Mouse (Mus musculus): ENCODE data around the gene Fcrlb. TPM values are rescaled to one million over a fixed set of nuclear protein-coding genes. Genes with fewer than 3 reads are reported as not detected.

Gene Fcrlb
- polyA plus RNA-seq, 1 experiment from 2014 or later, result 0.32 TPM

DNA sequence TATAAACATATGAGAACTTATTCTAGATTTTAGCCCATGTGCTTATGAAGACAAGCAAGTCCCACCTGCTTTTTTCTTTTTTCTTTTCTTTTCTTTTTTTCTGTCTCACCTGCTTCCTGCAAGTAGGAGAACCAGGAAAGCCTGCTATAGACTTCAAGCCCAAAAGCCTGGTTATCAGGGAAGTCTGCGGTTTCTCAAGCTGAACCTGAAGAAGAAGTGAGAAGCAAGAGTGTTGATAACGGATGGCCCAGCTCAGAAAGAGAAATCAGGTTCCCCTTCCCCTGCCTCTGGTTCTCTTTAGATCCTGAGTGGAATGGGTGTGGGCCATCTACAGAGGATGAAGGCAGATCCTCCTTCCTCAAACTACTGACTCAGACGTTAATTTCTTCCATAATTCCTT, 19.3 kb upstream of the Fcrlb start:
- ATAC-seq (replicated peaks; ENCODE audit: low FRiP score, low read depth), result no peak
- Histone ChIP-seq H3K27me3 (ENCODE audit: insufficient read depth, low read length) (no peaks in the 10 kb centered on the region), H3K9me3 (replicated peaks; ENCODE audit: low read length) (no peaks in the 10 kb centered on the region), H3K9ac (ENCODE audit: low read depth, low read length) (no peak overlapping the region), H3K4me2 (ENCODE audit: low read length) (no peak overlapping the region), H3K4me3 (replicated peaks; ENCODE audit: low read depth, low read length) (no peak overlapping the region), H3K27ac (no peak overlapping the region), H3K36me3 (ENCODE audit: insufficient read depth, low read length) (no peaks in the 10 kb centered on the region), H3K4me1 (replicated peaks; ENCODE audit: insufficient read depth, low read length) (no peaks in the 10 kb centered on the region)
- no peak for DNase-seq (ENCODE audit: low spot score)
- WGBS, result 83% methylated on average over 3 of the region's 3 CpGs
- TF ChIP-seq CTCF (IDR thresholded peaks at IDR 0.05; ENCODE audit: low read depth), result no peak

DNA sequence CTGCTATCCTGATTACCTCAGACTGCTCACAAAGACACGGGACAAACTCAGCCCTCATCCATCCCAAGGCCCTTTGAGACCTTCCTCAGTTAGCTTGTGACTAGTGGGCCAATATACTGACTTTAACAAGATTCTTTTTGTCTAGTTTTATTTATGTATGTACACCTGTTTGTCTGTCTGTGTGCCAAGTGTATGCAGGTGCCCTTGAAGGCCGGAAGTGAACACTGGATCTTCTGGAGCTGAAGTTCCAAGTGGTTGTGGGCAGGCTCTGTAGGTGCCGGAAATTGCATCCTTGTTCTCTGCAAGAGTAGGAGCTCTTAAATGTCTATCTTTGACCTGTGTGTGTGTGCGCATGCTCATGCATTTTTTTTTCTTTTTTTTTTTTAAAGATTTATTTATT, 16.5 kb upstream of the Fcrlb start:
- no peaks in the 10 kb centered on the region for H3K9me3 ChIP-seq (replicated peaks; ENCODE audit: low read length)
- no peak overlapping the region for H3K4me2 ChIP-seq (ENCODE audit: low read length)
- no peak overlapping the region for H3K27ac ChIP-seq
- no peak for DNase-seq (ENCODE audit: low spot score)
- WGBS, result 84% methylated on average over 4 of the region's 4 CpGs
- H3K27me3 ChIP-seq (ENCODE audit: insufficient read depth, low read length), result no peaks in the 10 kb centered on the region
- H3K36me3 ChIP-seq (ENCODE audit: insufficient read depth, low read length), result no peaks in the 10 kb centered on the region
- H3K4me3 ChIP-seq (replicated peaks; ENCODE audit: low read depth, low read length), result no peak overlapping the region
- TF ChIP-seq CTCF (IDR thresholded peaks at IDR 0.05; ENCODE audit: low read depth), result no peak
- ATAC-seq (replicated peaks; ENCODE audit: low FRiP score, low read depth), result no peak
- H3K9ac ChIP-seq (ENCODE audit: low read depth, low read length), result no peak overlapping the region
- H3K4me1 ChIP-seq (replicated peaks; ENCODE audit: insufficient read depth, low read length), result no peaks in the 10 kb centered on the region

DNA sequence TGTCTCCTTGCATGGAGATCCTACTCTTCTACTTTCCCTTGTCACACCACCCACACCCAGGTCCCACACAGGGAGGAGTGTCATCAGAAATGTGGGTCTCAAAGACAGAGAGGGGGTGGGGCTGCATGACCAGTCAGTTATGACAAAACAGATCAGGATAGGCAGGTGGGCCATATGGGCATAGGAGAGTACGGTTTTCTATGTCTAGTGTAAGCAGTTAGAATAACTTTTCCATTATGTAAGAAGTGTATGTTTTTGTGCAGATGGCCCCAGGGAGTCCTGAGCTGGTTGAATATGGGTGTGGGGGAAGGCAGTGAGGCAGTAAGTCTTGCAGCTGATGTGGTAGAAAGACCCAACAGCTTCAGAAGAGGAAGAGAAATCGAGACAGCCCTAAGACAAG, 15.7 kb upstream of the Fcrlb start:
- H3K4me2 ChIP-seq (ENCODE audit: low read length), result no peak overlapping the region
- WGBS, result 74% methylated on average over 2 of the region's 2 CpGs
- H3K27ac ChIP-seq, result no peak overlapping the region

DNA sequence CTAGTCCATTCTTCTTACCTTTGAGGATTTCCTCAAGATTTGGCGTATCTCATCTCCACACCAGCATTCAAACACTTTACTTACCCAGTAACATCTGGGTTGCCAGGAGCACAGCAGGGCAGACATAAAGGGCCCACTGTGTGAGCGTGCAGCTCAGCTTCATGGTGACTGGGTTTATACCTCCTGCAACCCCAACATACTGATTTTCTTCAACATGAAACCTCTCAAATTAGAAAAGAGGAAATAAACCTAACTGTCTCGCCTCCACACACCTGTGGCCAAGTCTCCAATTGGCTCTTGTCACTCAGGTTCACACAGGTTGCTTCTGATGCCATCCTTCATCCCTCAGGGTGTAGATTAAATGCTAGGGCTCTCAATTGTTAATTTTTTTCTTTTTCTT, 14.6 kb upstream of the Fcrlb start, which contains the start of gene Fcrla:
Gene Fcrla (minus strand): TSS at position 206 of the 400 bp plus-strand sequence.
- Histone ChIP-seq H3K4me3 (replicated peaks; ENCODE audit: low read depth, low read length) (no peak within 1 kb of the TSS), H3K27me3 (ENCODE audit: insufficient read depth, low read length) (no peaks in the 10 kb centered on the region), H3K9me3 (replicated peaks; ENCODE audit: low read length) (no peaks in the 10 kb centered on the region), H3K27ac (no peak within 1 kb of the TSS), H3K36me3 (ENCODE audit: insufficient read depth, low read length) (no peaks in the 10 kb centered on the region), H3K9ac (ENCODE audit: low read depth, low read length) (no peak within 1 kb of the TSS), H3K4me2 (ENCODE audit: low read length) (no peak within 1 kb of the TSS), H3K4me1 (replicated peaks; ENCODE audit: insufficient read depth, low read length) (no peaks in the 10 kb centered on the region)
- no peak for ATAC-seq (replicated peaks; ENCODE audit: low FRiP score, low read depth)
- no peak for TF ChIP-seq CTCF (IDR thresholded peaks at IDR 0.05; ENCODE audit: low read depth)
- 83% methylated on average over 3 of the region's 3 CpGs for WGBS
- no peak for DNase-seq (ENCODE audit: low spot score)

More for the DNA sequence above, 15.7 kb upstream of the Fcrlb start:
- Histone ChIP-seq H3K27me3 (ENCODE audit: insufficient read depth, low read length) (no peaks in the 10 kb centered on the region), H3K9ac (ENCODE audit: low read depth, low read length) (no peak overlapping the region), H3K4me1 (replicated peaks; ENCODE audit: insufficient read depth, low read length) (no peaks in the 10 kb centered on the region), H3K4me3 (replicated peaks; ENCODE audit: low read depth, low read length) (no peak overlapping the region), H3K9me3 (replicated peaks; ENCODE audit: low read length) (no peaks in the 10 kb centered on the region), H3K36me3 (ENCODE audit: insufficient read depth, low read length) (no peaks in the 10 kb centered on the region)
- ATAC-seq (replicated peaks; ENCODE audit: low FRiP score, low read depth), result no peak
- no peak for DNase-seq (ENCODE audit: low spot score)
- TF ChIP-seq CTCF (IDR thresholded peaks at IDR 0.05; ENCODE audit: low read depth), result no peak

DNA sequence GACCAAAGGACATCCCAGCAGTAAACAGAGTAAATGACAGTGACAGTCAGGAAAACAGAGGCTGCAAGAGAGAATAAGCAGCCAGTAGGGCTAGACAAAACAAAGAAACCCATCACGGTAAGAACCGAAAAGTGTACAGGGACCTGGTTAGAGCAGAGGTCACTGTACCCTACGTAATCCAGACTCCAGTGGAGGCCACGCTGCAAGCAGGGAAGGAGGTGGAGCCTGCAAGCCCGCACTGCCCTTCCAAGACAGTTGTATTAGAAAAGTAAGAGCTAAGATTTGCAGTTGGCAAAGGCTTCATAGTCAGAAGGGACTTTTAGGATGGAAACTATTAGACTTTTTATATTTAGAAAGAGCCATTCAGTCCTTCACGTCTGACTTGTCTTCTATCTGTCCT, 14.2 kb upstream of the Fcrlb start:
- no peak overlapping the region for H3K9ac ChIP-seq (ENCODE audit: low read depth, low read length)
- DNase-seq (ENCODE audit: low spot score), result no peak
- no peaks in the 10 kb centered on the region for H3K9me3 ChIP-seq (replicated peaks; ENCODE audit: low read length)
- no peak overlapping the region for H3K4me3 ChIP-seq (replicated peaks; ENCODE audit: low read depth, low read length)
- ATAC-seq (replicated peaks; ENCODE audit: low FRiP score, low read depth), result no peak
- no peaks in the 10 kb centered on the region for H3K36me3 ChIP-seq (ENCODE audit: insufficient read depth, low read length)
- no peak overlapping the region for H3K4me2 ChIP-seq (ENCODE audit: low read length)
- no peak overlapping the region for H3K27ac ChIP-seq
- H3K27me3 ChIP-seq (ENCODE audit: insufficient read depth, low read length), result no peaks in the 10 kb centered on the region
- no peak for TF ChIP-seq CTCF (IDR thresholded peaks at IDR 0.05; ENCODE audit: low read depth)
- no peaks in the 10 kb centered on the region for H3K4me1 ChIP-seq (replicated peaks; ENCODE audit: insufficient read depth, low read length)
- 53% methylated on average over 6 of the region's 6 CpGs for WGBS

DNA sequence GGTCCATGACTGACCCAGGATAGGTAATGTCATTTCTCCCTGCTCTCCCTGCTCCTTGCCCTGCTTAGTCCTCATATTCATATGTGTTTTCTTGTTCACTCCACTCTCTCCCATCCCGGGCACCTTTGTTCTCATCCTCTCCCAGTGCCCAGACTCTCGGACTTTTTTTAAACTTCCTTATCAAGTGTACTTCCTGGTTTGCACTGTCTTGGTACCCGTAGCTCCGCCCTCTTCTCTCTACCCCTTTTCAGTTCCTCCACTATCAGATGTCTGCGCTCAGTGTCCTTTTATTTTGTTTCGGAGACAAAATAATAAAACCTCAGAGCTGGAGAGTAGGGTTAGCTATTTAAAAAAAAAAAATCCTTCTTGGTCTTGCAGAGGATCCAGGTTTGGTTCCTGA, 11.7 kb upstream of the Fcrlb start:
- no peak overlapping the region for H3K9ac ChIP-seq (ENCODE audit: low read depth, low read length)
- ATAC-seq (replicated peaks; ENCODE audit: low FRiP score, low read depth), result no peak
- no peaks in the 10 kb centered on the region for H3K9me3 ChIP-seq (replicated peaks; ENCODE audit: low read length)
- H3K4me2 ChIP-seq (ENCODE audit: low read length), result no peak overlapping the region
- H3K27ac ChIP-seq, result no peak overlapping the region
- H3K27me3 ChIP-seq (ENCODE audit: insufficient read depth, low read length), result no peaks in the 10 kb centered on the region
- 72% methylated on average over 6 of the region's 6 CpGs for WGBS
- TF ChIP-seq CTCF (IDR thresholded peaks at IDR 0.05; ENCODE audit: low read depth), result no peak
- peak; percentile 16 for DNase-seq (ENCODE audit: low spot score)
- no peak overlapping the region for H3K4me3 ChIP-seq (replicated peaks; ENCODE audit: low read depth, low read length)
- no peaks in the 10 kb centered on the region for H3K36me3 ChIP-seq (ENCODE audit: insufficient read depth, low read length)
- H3K4me1 ChIP-seq (replicated peaks; ENCODE audit: insufficient read depth, low read length), result no peaks in the 10 kb centered on the region

DNA sequence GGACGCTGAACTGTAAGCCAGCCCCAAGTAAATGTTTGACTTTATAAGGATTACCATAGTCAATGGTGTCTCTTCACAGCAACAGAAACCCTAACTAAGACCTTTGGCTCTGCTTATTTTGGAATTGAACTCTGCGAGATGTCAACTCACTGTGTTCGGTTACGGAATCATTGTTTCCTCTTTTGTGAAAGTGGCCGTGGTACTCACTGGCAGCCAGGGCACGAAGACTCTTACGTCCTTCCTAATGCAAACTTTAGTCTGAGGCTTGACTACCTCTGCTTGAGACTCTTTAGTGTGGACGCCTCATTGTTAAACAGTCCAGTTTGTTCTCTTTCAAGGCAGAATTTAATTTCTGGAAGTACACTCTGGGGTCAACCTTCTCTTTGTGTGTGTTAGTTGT, 6.6 kb upstream of the Fcrlb start:
- no peaks in the 10 kb centered on the region for H3K36me3 ChIP-seq (ENCODE audit: insufficient read depth, low read length)
- no peaks in the 10 kb centered on the region for H3K27me3 ChIP-seq (ENCODE audit: insufficient read depth, low read length)
- H3K9me3 ChIP-seq (replicated peaks; ENCODE audit: low read length), result no peaks in the 10 kb centered on the region
- ATAC-seq (replicated peaks; ENCODE audit: low FRiP score, low read depth) (no peak), DNase-seq (ENCODE audit: low spot score) (no peak)
- H3K4me1 ChIP-seq (replicated peaks; ENCODE audit: insufficient read depth, low read length), result no peaks in the 10 kb centered on the region
- no peak for TF ChIP-seq CTCF (IDR thresholded peaks at IDR 0.05; ENCODE audit: low read depth)
- no peak overlapping the region for H3K27ac ChIP-seq
- H3K4me3 ChIP-seq (replicated peaks; ENCODE audit: low read depth, low read length), result no peak overlapping the region
- WGBS, result 90% methylated on average over 8 of the region's 8 CpGs
- H3K4me2 ChIP-seq (ENCODE audit: low read length), result no peak overlapping the region
- no peak overlapping the region for H3K9ac ChIP-seq (ENCODE audit: low read depth, low read length)
